Mouse (Mus musculus): ENCODE data around the gene Zfp648. TPM values are rescaled to one million over a fixed set of nuclear protein-coding genes. Genes with fewer than 3 reads are reported as not detected.

The Zfp648 gene
- 0.06 TPM in 1 of 2 replicates, not detected in the other for polyA plus RNA-seq (2015; fragmentation: Nextera tagmentation; extraction: Ambion mirVana)

DNA sequence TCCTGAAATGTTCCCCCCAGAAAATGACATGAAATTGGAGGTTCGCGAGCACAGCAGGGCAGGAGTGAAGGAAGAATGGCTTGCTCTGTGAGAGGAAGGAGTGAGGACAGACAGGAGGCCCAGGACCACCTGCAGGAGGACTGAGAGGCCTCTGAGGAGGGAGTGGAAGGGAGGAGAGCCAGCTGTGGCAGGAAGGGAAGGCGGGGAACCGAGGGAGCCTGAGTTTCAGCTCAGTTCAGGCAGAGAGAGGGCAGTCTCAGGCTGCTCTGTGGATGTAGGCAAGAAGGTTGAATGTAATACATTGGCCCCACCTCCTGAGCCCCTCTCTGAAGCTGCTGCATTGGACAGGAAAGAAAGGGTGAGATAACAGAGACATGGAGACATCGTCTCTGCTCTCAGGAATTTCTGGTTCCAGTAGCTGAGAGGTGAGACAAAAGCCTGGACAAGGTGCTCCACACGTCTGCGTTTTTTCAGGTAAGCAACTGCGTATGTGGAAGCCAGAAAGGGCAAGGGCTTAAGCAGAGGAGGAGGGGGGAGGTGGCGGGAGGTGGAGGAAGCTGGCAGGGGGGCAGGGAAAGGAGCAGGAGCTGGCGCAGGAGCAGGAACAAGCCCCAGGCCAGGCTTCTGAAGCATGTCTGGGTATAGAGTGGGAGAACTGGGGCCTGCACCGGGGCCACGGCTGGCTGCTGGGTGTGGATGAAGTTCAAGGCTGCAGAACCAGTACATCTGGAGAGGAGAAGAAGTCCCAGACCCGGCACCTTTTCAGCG, at the start of gene Zfp648:
Gene Zfp648, plus strand, starts transcription at position 233 of the 768 bp plus-strand sequence.
- Histone ChIP-seq H3K27ac (no peak within 1 kb of the TSS), H3K9me3 (no peaks in the 10 kb centered on the region), H3K27me3 (replicated peaks) (peaks cover 38% of the 10 kb centered on the region), H3K9ac (no peak within 1 kb of the TSS), H3K4me1 (0 out of 2 replicates have a peak, but pooled peaks cover 11% of the 10 kb centered on the region), H3K36me3 (no peaks in the 10 kb centered on the region), H3K4me3 (replicated peaks) (no peak within 1 kb of the TSS), H3K4me2 (no peak within 1 kb of the TSS)
- no peak for ATAC-seq (ENCODE audit: insufficient read depth, low FRiP score, low read depth)
- WGBS, result 27% methylated on average over 14 of the region's 14 CpGs

GRCm38 (mm10) chr1:154152539-154152938, 48.4 kb upstream of the Zfp648 start:
- H3K4me3 ChIP-seq (replicated peaks), result no peak overlapping the region
- H3K27me3 ChIP-seq (replicated peaks), result no peaks in the 10 kb centered on the region

GRCm38 (mm10) chr1:154153800-154154199, 47.2 kb upstream of the Zfp648 start:
- H3K9me3 ChIP-seq, result no peaks in the 10 kb centered on the region
- no peak overlapping the region for H3K4me3 ChIP-seq (replicated peaks)
- peaks cover 14% of the 10 kb centered on the region for H3K4me1 ChIP-seq
- no peaks in the 10 kb centered on the region for H3K27me3 ChIP-seq (replicated peaks)
- H3K4me2 ChIP-seq, result no peak overlapping the region
- ATAC-seq (ENCODE audit: insufficient read depth, low FRiP score, low read depth), result no peak
- H3K9ac ChIP-seq, result no peak overlapping the region
- 83% methylated on average over 7 of the region's 7 CpGs for WGBS
- H3K27ac ChIP-seq, result no peak overlapping the region
- no peaks in the 10 kb centered on the region for H3K36me3 ChIP-seq

More at GRCm38 (mm10) chr1:154152539-154152938, 48.4 kb upstream of the Zfp648 start:
- Histone ChIP-seq H3K36me3 (no peaks in the 10 kb centered on the region), H3K4me2 (no peak overlapping the region), H3K27ac (no peak overlapping the region), H3K9me3 (no peaks in the 10 kb centered on the region), H3K9ac (no peak overlapping the region), H3K4me1 (peaks cover 14% of the 10 kb centered on the region)
- no peak for ATAC-seq (ENCODE audit: insufficient read depth, low FRiP score, low read depth)
- 70% methylated on average over 1 of the region's 1 CpGs for WGBS

DNA sequence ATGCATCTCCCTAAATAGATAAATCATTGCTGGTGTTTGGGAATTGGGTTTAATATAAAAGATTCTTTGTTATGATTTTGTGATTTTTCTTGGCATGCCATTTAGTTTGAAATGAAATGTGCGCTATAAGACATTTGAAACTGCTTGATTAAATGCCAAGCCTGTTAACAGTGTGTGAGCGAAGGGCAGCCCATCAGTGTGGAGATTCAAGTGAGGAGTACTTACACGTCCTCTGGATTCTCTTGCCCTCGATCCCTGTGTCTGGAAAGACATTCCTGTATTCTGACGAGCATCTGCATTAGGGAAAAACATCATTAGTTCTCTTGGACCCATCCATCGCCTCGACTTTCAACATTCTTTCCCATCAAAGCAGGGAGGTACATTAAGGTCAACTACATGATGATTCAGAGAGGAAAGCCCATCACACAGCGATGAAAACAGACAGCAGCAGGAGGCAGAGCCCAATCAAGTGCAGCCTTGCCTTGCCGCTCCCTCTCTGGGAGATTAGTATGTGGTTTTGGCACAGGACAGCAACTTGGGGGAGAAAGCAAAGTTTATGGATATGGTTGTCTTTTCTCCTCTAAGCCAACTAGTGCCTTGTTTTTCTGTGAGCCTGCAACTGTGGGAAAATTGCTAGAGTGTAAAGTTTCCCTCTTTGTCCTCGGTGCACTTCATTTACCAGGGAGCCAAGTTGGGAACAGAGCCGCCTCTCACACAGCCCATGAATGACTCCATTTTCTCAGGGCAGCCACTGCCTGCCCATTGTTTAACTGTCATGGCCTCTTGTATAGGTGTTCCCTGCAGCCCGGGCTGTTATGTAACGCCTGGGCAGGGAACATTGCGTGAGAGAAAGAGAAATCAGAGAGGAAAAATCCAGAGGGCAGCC, 44.6 kb upstream of the Zfp648 start:
- H3K36me3 ChIP-seq, result no peaks in the 10 kb centered on the region
- WGBS, result 48% methylated on average over 14 of the region's 14 CpGs
- H3K27ac ChIP-seq, result peak overlapping the region; percentile 73
- no peak overlapping the region for H3K4me2 ChIP-seq
- no peak for ATAC-seq (ENCODE audit: insufficient read depth, low FRiP score, low read depth)
- H3K9me3 ChIP-seq, result no peaks in the 10 kb centered on the region
- H3K4me1 ChIP-seq, result peaks cover 3% of the 10 kb centered on the region; the same call in 1 of the 2 replicates
- no peak overlapping the region for H3K9ac ChIP-seq
- no peaks in the 10 kb centered on the region for H3K27me3 ChIP-seq (replicated peaks)
- H3K4me3 ChIP-seq (replicated peaks), result no peak overlapping the region

GRCm38 (mm10) chr1:154157131-154157530, 43.9 kb upstream of the Zfp648 start:
- 53% methylated on average over 4 of the region's 4 CpGs for WGBS
- H3K27ac ChIP-seq, result no peak overlapping the region
- H3K4me3 ChIP-seq (replicated peaks), result no peak overlapping the region
- ATAC-seq (ENCODE audit: insufficient read depth, low FRiP score, low read depth), result no peak
- H3K36me3 ChIP-seq, result no peaks in the 10 kb centered on the region
- no peaks in the 10 kb centered on the region for H3K27me3 ChIP-seq (replicated peaks)
- H3K9ac ChIP-seq, result no peak overlapping the region
- H3K4me1 ChIP-seq, result peaks cover 3% of the 10 kb centered on the region; the same call in 1 of the 2 replicates
- H3K4me2 ChIP-seq, result no peak overlapping the region
- H3K9me3 ChIP-seq, result no peaks in the 10 kb centered on the region

DNA sequence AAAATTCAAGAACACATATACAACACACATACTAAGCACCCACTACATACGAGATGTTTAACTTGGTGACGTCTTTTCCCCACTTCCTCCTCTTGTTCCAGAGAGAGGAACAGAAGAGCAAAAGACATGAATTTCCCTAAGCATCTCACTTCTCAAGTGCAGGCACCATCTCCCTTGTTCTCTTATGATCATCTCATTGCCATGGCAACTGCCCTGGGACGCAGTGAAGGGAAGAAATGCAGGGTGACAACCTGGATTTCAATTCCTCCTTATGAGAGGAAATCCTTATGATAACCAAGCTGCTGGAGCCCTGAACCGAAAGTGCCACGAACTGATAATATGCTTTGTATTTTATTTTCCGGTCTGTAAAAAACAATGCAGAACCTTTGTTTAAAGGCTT, 33.3 kb upstream of the Zfp648 start:
- Histone ChIP-seq H3K4me1 (no peaks in the 10 kb centered on the region), H3K4me3 (replicated peaks) (no peak overlapping the region), H3K9me3 (no peaks in the 10 kb centered on the region), H3K27me3 (replicated peaks) (no peaks in the 10 kb centered on the region), H3K9ac (no peak overlapping the region), H3K27ac (no peak overlapping the region), H3K4me2 (no peak overlapping the region), H3K36me3 (no peaks in the 10 kb centered on the region)
- ATAC-seq (ENCODE audit: insufficient read depth, low FRiP score, low read depth), result no peak
- WGBS, result 81% methylated on average over 6 of the region's 6 CpGs

DNA sequence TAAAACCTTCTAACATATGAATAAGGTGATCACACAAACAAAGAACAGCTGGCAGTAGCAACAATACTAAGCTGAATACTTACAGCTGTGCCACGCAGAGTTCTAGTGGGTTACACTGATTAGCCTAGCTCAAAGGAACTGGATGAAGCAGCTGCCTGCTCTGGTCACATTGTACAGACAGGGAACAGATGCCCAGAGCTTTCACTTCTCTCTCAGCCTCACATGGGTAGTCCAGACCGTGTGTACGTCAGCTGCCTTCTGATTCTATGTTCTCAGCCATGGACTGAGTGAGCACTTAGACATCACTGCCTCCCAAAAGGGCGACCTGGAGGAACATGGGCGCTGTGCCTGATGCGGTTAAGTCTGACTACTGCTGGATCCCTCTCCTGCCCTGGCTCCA, 25.7 kb upstream of the Zfp648 start:
- Histone ChIP-seq H3K36me3 (no peaks in the 10 kb centered on the region), H3K27ac (no peak overlapping the region), H3K9me3 (no peaks in the 10 kb centered on the region), H3K9ac (no peak overlapping the region), H3K4me2 (no peak overlapping the region), H3K4me1 (no peaks in the 10 kb centered on the region), H3K4me3 (replicated peaks) (no peak overlapping the region), H3K27me3 (replicated peaks) (no peaks in the 10 kb centered on the region)
- ATAC-seq (ENCODE audit: insufficient read depth, low FRiP score, low read depth), result peak; percentile 22; the same call in 1 of the 2 replicates
- WGBS, result 71% methylated on average over 6 of the region's 6 CpGs

DNA sequence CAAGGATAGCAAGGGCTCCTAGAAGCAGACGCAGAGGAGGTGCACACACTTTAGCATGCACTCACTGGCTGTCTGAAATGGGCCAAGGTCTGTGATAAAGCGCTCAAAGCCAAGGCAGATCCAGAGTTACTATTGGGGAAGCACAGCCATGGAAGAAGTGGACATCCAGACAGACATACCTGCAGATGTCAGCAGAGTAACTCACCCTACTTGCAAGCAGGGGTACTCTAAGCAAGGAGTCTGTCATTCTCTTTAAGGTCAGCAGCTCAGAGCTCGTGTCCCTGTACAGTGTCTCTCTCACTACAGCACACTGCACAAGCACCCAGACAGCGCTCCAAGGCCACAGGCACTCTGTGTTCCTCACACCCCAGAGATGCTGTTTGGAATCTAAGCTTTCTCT, 23.2 kb upstream of the Zfp648 start:
- no peaks in the 10 kb centered on the region for H3K27me3 ChIP-seq (replicated peaks)
- no peak overlapping the region for H3K9ac ChIP-seq
- H3K4me2 ChIP-seq, result no peak overlapping the region
- no peak for ATAC-seq (ENCODE audit: insufficient read depth, low FRiP score, low read depth)
- no peaks in the 10 kb centered on the region for H3K36me3 ChIP-seq
- no peak overlapping the region for H3K4me3 ChIP-seq (replicated peaks)
- H3K27ac ChIP-seq, result no peak overlapping the region
- WGBS, result 82% methylated on average over 4 of the region's 4 CpGs
- H3K4me1 ChIP-seq, result no peaks in the 10 kb centered on the region
- H3K9me3 ChIP-seq, result no peaks in the 10 kb centered on the region

GRCm38 (mm10) chr1:154178541-154179155, 22.3 kb upstream of the Zfp648 start:
- no peaks in the 10 kb centered on the region for H3K36me3 ChIP-seq
- 85% methylated on average over 8 of the region's 8 CpGs for WGBS
- no peak overlapping the region for H3K4me2 ChIP-seq
- H3K27me3 ChIP-seq (replicated peaks), result no peaks in the 10 kb centered on the region
- H3K4me3 ChIP-seq (replicated peaks), result no peak overlapping the region
- H3K27ac ChIP-seq, result no peak overlapping the region
- no peaks in the 10 kb centered on the region for H3K9me3 ChIP-seq
- no peak overlapping the region for H3K9ac ChIP-seq
- no peak for ATAC-seq (ENCODE audit: insufficient read depth, low FRiP score, low read depth)
- H3K4me1 ChIP-seq, result no peaks in the 10 kb centered on the region

DNA sequence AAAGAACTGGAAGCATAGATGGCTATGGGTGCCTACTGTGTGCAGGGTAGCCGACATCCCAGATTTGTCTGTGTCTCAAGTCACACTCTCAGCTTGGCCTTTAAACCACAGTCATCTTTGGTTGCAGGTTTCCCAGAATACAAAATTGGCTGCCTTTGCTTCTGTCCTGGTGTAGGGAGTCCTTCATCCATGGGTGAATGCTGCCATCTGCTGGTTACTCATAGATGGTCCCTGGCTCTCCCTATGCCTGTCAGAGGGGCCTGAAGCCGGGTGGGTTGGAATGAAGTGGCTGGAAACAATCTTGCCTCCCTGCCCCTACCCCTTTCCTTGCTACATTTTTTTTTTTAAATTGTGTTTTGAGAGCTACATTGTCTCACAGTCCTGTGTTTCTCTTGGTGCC, 20.0 kb upstream of the Zfp648 start:
- Histone ChIP-seq H3K27ac (no peak overlapping the region), H3K9me3 (no peaks in the 10 kb centered on the region), H3K27me3 (replicated peaks) (no peaks in the 10 kb centered on the region), H3K4me3 (replicated peaks) (no peak overlapping the region), H3K9ac (no peak overlapping the region), H3K4me2 (no peak overlapping the region), H3K4me1 (no peaks in the 10 kb centered on the region), H3K36me3 (no peaks in the 10 kb centered on the region)
- ATAC-seq (ENCODE audit: insufficient read depth, low FRiP score, low read depth), result peak; percentile 84
- WGBS, result 19% methylated on average over 2 of the region's 2 CpGs

GRCm38 (mm10) chr1:154182396-154183076, 18.5 kb upstream of the Zfp648 start:
- no peak for ATAC-seq (ENCODE audit: insufficient read depth, low FRiP score, low read depth)
- no peaks in the 10 kb centered on the region for H3K27me3 ChIP-seq (replicated peaks)
- WGBS, result 61% methylated on average over 6 of the region's 6 CpGs
- no peaks in the 10 kb centered on the region for H3K9me3 ChIP-seq
- H3K27ac ChIP-seq, result no peak overlapping the region; the same call in 1 of the 2 replicates
- no peak overlapping the region for H3K9ac ChIP-seq
- H3K4me3 ChIP-seq (replicated peaks), result no peak overlapping the region
- H3K4me2 ChIP-seq, result no peak overlapping the region
- H3K4me1 ChIP-seq, result no peaks in the 10 kb centered on the region
- H3K36me3 ChIP-seq, result no peaks in the 10 kb centered on the region

All from stomach, embryonic 15.5 days (tissue).